Mouse (Mus musculus) neural tube, embryonic 15.5 days (tissue): ENCODE measurements around the gene Coro2a. TPM values are rescaled to one million over a fixed set of nuclear protein-coding genes. Genes with fewer than 3 reads are reported as not detected.
A peak's percentile ranks its signal among the peaks of the same experiment; 100 is the strongest.

Experiments used
- ATAC-seq: fragments of 200-750 bp; cut with Nextera tagmentation; 2 replicates; pipeline ENCODE4 v1.8.0; 2017; ENCODE audit warnings: mild to moderate bottlenecking, moderate TSS enrichment, moderate library complexity; ENCODE audit not compliant: low FRiP score
- H3K27ac ChIP-seq: fragments of 300-500 bp; sonication (generic); replicated peaks from 2 replicates; pipeline ENCODE4 v1.5.1; 2015; ENCODE audit warnings: mild to moderate bottlenecking, inconsistent platforms
- H3K27me3 ChIP-seq: fragments of 300-500 bp; sonication (generic); replicated peaks from 2 replicates; pipeline ENCODE4 v1.6.1; 2015; ENCODE audit warnings: inconsistent platforms
- H3K36me3 ChIP-seq: fragments of 300-500 bp; sonication (generic); 2 replicates; pipeline ENCODE4 v1.6.1; 2015; ENCODE audit warnings: inconsistent platforms
- H3K4me1 ChIP-seq: fragments of 300-500 bp; sonication (generic); 2 replicates; pipeline ENCODE4 v1.6.1; 2015; ENCODE audit warnings: inconsistent platforms
- H3K4me2 ChIP-seq: fragments of 300-500 bp; sonication (generic); 2 replicates; pipeline ENCODE4 v1.6.1; 2015; ENCODE audit warnings: inconsistent platforms, mild to moderate bottlenecking, moderate library complexity
- H3K4me3 ChIP-seq: fragments of 300-500 bp; sonication (generic); replicated peaks from 2 replicates; pipeline ENCODE4 v1.5.1; 2015; ENCODE audit warnings: mild to moderate bottlenecking, inconsistent platforms
- H3K9ac ChIP-seq: fragments of 300-500 bp; sonication (generic); replicated peaks from 2 replicates; pipeline ENCODE4 v1.6.1; 2015; ENCODE audit warnings: mild to moderate bottlenecking, inconsistent platforms
- H3K9me3 ChIP-seq: fragments of 300-500 bp; sonication (generic); replicated peaks from 2 replicates; pipeline ENCODE4 v1.6.1; 2016; ENCODE audit warnings: inconsistent platforms
- WGBS: fragments of 180-500 bp; shearing (Covaris S2); methylation state at CpG from one replicate; pipeline ENCODE4 v1.1.7; 2015; ENCODE audit warnings: mixed read lengths; 5-methylcytosine and 5-hydroxymethylcytosine counted together
- polyA plus RNA-seq: library from polyadenylated mRNA; unstranded; fragments of >200 nt; fragmentation: Nextera tagmentation; extraction: Ambion mirVana; gene quantifications from 2 replicates; pipeline ENCODE4 v1.2.1, GENCODE M21; 2015

Coro2a gene
- polyA plus RNA-seq, 1 experiment from 2014 or later: 9.8 TPM

DNA sequence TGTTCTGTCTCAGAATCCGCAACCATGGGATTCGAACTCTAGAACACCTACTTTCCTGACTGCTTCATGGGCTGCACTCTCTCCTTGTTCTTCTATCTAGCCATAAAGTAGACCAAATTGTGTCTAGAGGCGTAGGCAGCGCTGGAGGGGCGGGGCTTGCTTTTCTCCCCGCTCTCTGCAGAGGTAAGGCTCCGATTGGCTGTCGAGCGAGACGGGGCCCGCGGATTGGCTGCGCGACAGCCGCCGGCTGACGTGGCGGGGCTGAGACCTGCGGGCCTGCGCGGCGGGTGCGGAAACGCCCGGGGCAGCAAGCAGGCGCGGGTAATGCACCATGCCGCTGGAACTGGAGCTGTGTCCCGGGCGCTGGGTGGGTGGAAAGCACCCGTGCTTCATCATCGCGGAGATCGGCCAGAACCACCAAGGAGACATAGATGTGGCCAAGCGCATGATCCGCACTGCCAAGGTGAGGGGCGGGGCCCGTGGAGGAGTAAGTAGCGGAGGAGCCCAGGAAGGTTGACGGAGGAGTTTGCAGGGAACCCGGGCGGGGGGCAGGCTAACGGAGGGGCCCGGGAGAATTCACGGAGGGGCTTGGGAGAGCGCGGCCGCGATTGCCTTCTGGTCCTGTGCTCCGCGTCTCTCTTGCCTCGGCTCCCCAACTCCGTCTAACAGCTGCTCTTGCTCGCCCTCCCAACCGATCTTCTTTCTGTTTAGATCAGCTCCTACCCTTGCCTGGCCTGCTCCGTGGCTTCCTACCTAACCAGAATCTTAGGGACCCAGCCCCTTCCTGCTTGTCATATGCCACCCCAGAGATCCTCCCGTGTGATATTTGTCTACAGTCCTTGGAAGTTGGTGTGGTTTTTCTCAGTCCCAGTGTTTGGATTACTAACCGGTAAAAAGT lies 112.7 kb downstream of the Coro2a start, which contains the start of gene Nans:
Gene Nans (plus strand): TSS at position 221 of the 898 bp plus-strand sequence.
- H3K27me3 ChIP-seq: no peaks in the 10 kb centered on the region
- H3K27ac ChIP-seq: peak within 1 kb of the TSS; percentile 81
- peak within 1 kb of the TSS; percentile 83 for H3K4me3 ChIP-seq
- under 1% methylated on average over 58 of the region's 58 CpGs for WGBS
- H3K36me3 ChIP-seq: peaks cover 18% of the 10 kb centered on the region
- H3K4me1 ChIP-seq: peaks cover 17% of the 10 kb centered on the region
- H3K4me2 ChIP-seq: peak within 1 kb of the TSS; percentile 61
- peak within 1 kb of the TSS; percentile 77 for H3K9ac ChIP-seq
- H3K9me3 ChIP-seq: no peaks in the 10 kb centered on the region
- peak; percentile 99 for ATAC-seq

DNA sequence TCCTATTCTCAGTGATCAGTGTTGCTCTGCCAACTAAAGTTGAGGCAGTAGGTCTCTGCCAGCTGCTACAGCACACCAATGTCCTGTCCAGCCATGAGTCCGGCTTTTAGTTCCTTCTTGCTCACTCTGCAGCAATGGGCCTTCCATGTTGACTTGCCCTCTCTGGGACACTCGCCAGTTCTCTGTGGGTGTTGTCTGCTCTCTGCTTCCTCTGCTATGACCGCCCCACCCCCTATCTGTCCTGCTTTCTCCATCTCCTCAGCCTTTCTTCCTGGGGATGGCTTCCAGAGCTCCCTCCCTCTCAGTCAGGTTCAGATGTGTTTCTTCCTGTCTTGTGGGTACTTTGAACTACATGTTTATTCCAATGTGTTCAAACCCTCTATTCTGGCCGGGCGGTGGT lies 114.7 kb downstream of the Coro2a start:
- no peak overlapping the region for H3K4me2 ChIP-seq
- WGBS: 93% methylated on average over 5 of the region's 5 CpGs
- H3K27me3 ChIP-seq: no peaks in the 10 kb centered on the region
- peaks cover 17% of the 10 kb centered on the region for H3K4me1 ChIP-seq
- H3K9me3 ChIP-seq: no peaks in the 10 kb centered on the region
- no peaks in the 10 kb centered on the region for H3K36me3 ChIP-seq
- no peak overlapping the region for H3K4me3 ChIP-seq
- no peak overlapping the region for H3K9ac ChIP-seq
- no peak overlapping the region for H3K27ac ChIP-seq
- ATAC-seq: no peak

Other genes starting within 250 kb of the Coro2a start
- gene Trmo, start 212.8 kb downstream of the Coro2a start, polyA plus RNA-seq: 8.4 and 10.7 TPM in 2 replicates
- 0.24 and 1.2 TPM in 2 replicates for gene Hemgn, start 188.7 kb downstream of the Coro2a start, polyA plus RNA-seq
- gene Anp32b, start 151.3 kb downstream of the Coro2a start, polyA plus RNA-seq: 70.3 and 129 TPM in 2 replicates
- 76.5 and 85.4 TPM in 2 replicates for gene Nans, start 113.0 kb downstream of the Coro2a start, polyA plus RNA-seq
- gene Trim14, start 66.1 kb downstream of the Coro2a start, polyA plus RNA-seq: 1.5 and 5.1 TPM in 2 replicates
- gene Tbc1d2, start 48.0 kb upstream of the Coro2a start, polyA plus RNA-seq: 0.73 and 1.7 TPM in 2 replicates